Mouse (Mus musculus) kidney, embryonic 15.5 days (tissue): ENCODE results near the gene Prss38. TPM values are rescaled to one million over a fixed set of nuclear protein-coding genes. Genes with fewer than 3 reads are reported as not detected.

ENCODE experiments used
- ATAC-seq: fragments of 200-750 bp; cut with Nextera tagmentation; replicated peaks from 2 replicates; pipeline ENCODE4 v1.8.0; 2017; ENCODE audit warnings: moderate TSS enrichment; ENCODE audit not compliant: low FRiP score
- H3K27ac ChIP-seq: fragments of 300-500 bp; sonication (generic); 2 replicates; pipeline ENCODE4 v1.5.1; 2015; ENCODE audit warnings: mild to moderate bottlenecking, inconsistent platforms
- H3K27me3 ChIP-seq: fragments of 300-500 bp; sonication (generic); 2 replicates; pipeline ENCODE4 v1.6.1; 2015; ENCODE audit warnings: inconsistent platforms
- H3K36me3 ChIP-seq: fragments of 300-500 bp; sonication (generic); 2 replicates; pipeline ENCODE4 v1.6.1; 2015; ENCODE audit warnings: inconsistent platforms
- H3K4me1 ChIP-seq: fragments of 300-500 bp; sonication (generic); 2 replicates; pipeline ENCODE4 v1.6.1; 2015; ENCODE audit warnings: inconsistent platforms
- H3K4me2 ChIP-seq: fragments of 300-500 bp; sonication (generic); 2 replicates; pipeline ENCODE4 v1.6.1; 2015; ENCODE audit warnings: moderate library complexity, mild to moderate bottlenecking, inconsistent platforms
- H3K4me3 ChIP-seq: fragments of 300-500 bp; sonication (generic); replicated peaks from 2 replicates; pipeline ENCODE4 v1.5.1; 2015; ENCODE audit warnings: mild to moderate bottlenecking, inconsistent platforms
- H3K9ac ChIP-seq: fragments of 300-500 bp; sonication (generic); 2 replicates; pipeline ENCODE4 v1.6.1; 2015; ENCODE audit warnings: mild to moderate bottlenecking, inconsistent platforms
- H3K9me3 ChIP-seq: fragments of 300-500 bp; sonication (generic); replicated peaks from 2 replicates; pipeline ENCODE4 v1.6.1; 2016; ENCODE audit warnings: inconsistent platforms
- WGBS: fragments of 180-500 bp; shearing (Covaris S2); methylation state at CpG from one replicate; pipeline ENCODE4 v1.1.7; 2015; ENCODE audit warnings: mixed read lengths; 5-methylcytosine and 5-hydroxymethylcytosine counted together
- polyA plus RNA-seq: library from polyadenylated mRNA; unstranded; fragments of >200 nt; fragmentation: Nextera tagmentation; extraction: Ambion mirVana; gene quantifications from 2 replicates; pipeline ENCODE4 v1.2.1, GENCODE M21; 2015

Gene Prss38
- polyA plus RNA-seq, 1 experiment from 2014 or later = not detected

DNA sequence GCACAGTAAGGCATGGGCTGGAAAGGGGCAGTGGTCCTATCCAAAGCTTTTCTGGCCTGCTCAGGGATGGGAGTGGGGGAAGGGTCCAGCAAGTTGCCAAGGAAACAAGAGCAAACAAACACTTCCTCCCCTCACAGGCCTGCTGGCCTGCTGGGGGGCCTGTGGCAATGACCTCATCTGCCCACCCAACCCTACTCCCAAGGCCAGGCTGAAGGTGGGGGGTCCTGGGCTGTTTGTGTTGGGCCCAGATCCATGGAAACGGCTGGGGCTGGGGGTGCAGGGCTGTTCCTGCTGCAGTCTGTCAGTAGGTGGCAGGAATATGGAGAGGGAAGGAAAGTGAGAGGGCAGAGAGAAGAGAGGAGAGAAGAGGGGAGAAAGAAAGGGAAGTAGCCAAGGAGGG, 39.1 kb downstream of the Prss38 start:
- Histone ChIP-seq H3K9me3 (no peaks in the 10 kb centered on the region), H3K36me3 (no peaks in the 10 kb centered on the region), H3K27me3 (no peaks in the 10 kb centered on the region), H3K9ac (no peak overlapping the region), H3K27ac (no peak overlapping the region), H3K4me1 (peaks cover 22% of the 10 kb centered on the region), H3K4me3 (no peak overlapping the region), H3K4me2 (no peak overlapping the region)
- ATAC-seq = no peak
- 13% methylated on average over 1 of the region's 1 CpGs for WGBS

- Histone ChIP-seq H3K9ac (no peak overlapping the region), H3K4me1 (peaks cover 25% of the 10 kb centered on the region), H3K4me2 (no peak overlapping the region), H3K4me3 (no peak overlapping the region), H3K27me3 (no peaks in the 10 kb centered on the region), H3K9me3 (no peaks in the 10 kb centered on the region), H3K36me3 (no peaks in the 10 kb centered on the region), H3K27ac (no peak overlapping the region)
- ATAC-seq = no peak
- WGBS = 36% methylated on average over 2 of the region's 2 CpGs
Observed at GRCm38 (mm10) chr11:59335942-59336341, 39.5 kb downstream of the Prss38 start.

GRCm38 (mm10) chr11:59335150-59335549, 40.3 kb downstream of the Prss38 start:
- Histone ChIP-seq H3K4me3 (no peak overlapping the region), H3K27me3 (no peaks in the 10 kb centered on the region), H3K4me2 (no peak overlapping the region), H3K27ac (no peak overlapping the region), H3K36me3 (no peaks in the 10 kb centered on the region), H3K9ac (no peak overlapping the region), H3K9me3 (no peaks in the 10 kb centered on the region), H3K4me1 (peaks cover 32% of the 10 kb centered on the region)
- 83% methylated on average over 4 of the region's 4 CpGs for WGBS
- no peak for ATAC-seq

GRCm38 (mm10) chr11:59332938-59333337, 42.5 kb downstream of the Prss38 start:
- Histone ChIP-seq H3K4me1 (peaks cover 47% of the 10 kb centered on the region), H3K36me3 (no peaks in the 10 kb centered on the region), H3K4me3 (no peak overlapping the region), H3K9me3 (no peaks in the 10 kb centered on the region), H3K9ac (no peak overlapping the region), H3K27me3 (peaks cover 4% of the 10 kb centered on the region; the same call in 1 of the 2 replicates), H3K27ac (no peak overlapping the region), H3K4me2 (no peak overlapping the region)
- 25% methylated on average over 9 of the region's 9 CpGs for WGBS
- no peak for ATAC-seq

- Histone ChIP-seq H3K36me3 (no peaks in the 10 kb centered on the region), H3K9me3 (no peaks in the 10 kb centered on the region), H3K4me1 (peaks cover 46% of the 10 kb centered on the region), H3K4me3 (no peak overlapping the region), H3K27ac (no peak overlapping the region), H3K4me2 (no peak overlapping the region), H3K9ac (no peak overlapping the region), H3K27me3 (peaks cover 4% of the 10 kb centered on the region; the same call in 1 of the 2 replicates)
- 86% methylated on average over 16 of the region's 16 CpGs for WGBS
- no peak for ATAC-seq
Observed at GRCm38 (mm10) chr11:59331167-59331869, 44.1 kb downstream of the Prss38 start.

DNA sequence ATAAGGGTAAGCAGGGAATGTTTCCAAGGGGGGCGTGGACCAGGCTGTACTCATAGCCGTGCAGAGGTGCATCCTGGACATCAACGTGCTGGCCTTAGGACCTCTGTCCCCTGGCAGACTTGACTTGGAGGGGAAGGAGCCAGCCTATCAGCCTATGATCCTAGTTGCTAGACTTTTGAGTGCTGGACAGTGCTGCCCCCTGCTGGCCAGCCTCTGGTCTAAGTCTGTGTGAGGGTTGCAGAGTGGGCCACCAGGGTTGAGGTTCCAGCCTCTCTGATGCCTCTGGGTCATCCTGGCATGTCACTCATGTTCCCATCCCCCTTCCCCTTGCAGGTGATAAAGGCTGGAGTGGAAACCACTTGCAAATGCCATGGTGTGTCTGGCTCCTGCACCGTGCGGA, 44.9 kb downstream of the Prss38 start:
- Histone ChIP-seq H3K9me3 (no peaks in the 10 kb centered on the region), H3K4me3 (no peak overlapping the region), H3K9ac (no peak overlapping the region), H3K4me1 (peaks cover 42% of the 10 kb centered on the region), H3K36me3 (no peaks in the 10 kb centered on the region), H3K27ac (peak overlapping the region; percentile 57; the same call in 1 of the 2 replicates), H3K4me2 (no peak overlapping the region), H3K27me3 (peaks cover 4% of the 10 kb centered on the region; the same call in 1 of the 2 replicates)
- WGBS = 46% methylated on average over 5 of the region's 5 CpGs
- peak; percentile 30; the same call in 1 of the 2 replicates for ATAC-seq

GRCm38 (mm10) chr11:59329616-59330015, 45.8 kb downstream of the Prss38 start:
- WGBS = 36% methylated on average over 6 of the region's 6 CpGs
- Histone ChIP-seq H3K36me3 (no peaks in the 10 kb centered on the region), H3K4me2 (no peak overlapping the region), H3K4me3 (no peak overlapping the region), H3K9me3 (no peaks in the 10 kb centered on the region), H3K9ac (no peak overlapping the region), H3K4me1 (peaks cover 49% of the 10 kb centered on the region), H3K27ac (peak overlapping the region; percentile 57), H3K27me3 (peaks cover 4% of the 10 kb centered on the region; the same call in 1 of the 2 replicates)
- 0 out of 2 replicates have a peak, but pooled peaks have one; percentile 31 for ATAC-seq

GRCm38 (mm10) chr11:59327625-59328024, 47.8 kb downstream of the Prss38 start:
- 82% methylated on average over 18 of the region's 18 CpGs for WGBS
- H3K27me3 ChIP-seq = peaks cover 4% of the 10 kb centered on the region; the same call in 1 of the 2 replicates
- no peak for ATAC-seq
- H3K4me3 ChIP-seq = no peak overlapping the region
- H3K9me3 ChIP-seq = no peaks in the 10 kb centered on the region
- no peak overlapping the region for H3K4me2 ChIP-seq
- H3K36me3 ChIP-seq = no peaks in the 10 kb centered on the region
- H3K9ac ChIP-seq = no peak overlapping the region
- no peak overlapping the region for H3K27ac ChIP-seq
- H3K4me1 ChIP-seq = peaks cover 43% of the 10 kb centered on the region

GRCm38 (mm10) chr11:59324777-59325176, 50.7 kb downstream of the Prss38 start:
- H3K27me3 ChIP-seq = peaks cover 4% of the 10 kb centered on the region; the same call in 1 of the 2 replicates
- no peak for ATAC-seq
- H3K4me2 ChIP-seq = no peak overlapping the region
- H3K4me1 ChIP-seq = peaks cover 26% of the 10 kb centered on the region
- H3K9me3 ChIP-seq = no peaks in the 10 kb centered on the region
- no peak overlapping the region for H3K27ac ChIP-seq
- H3K4me3 ChIP-seq = no peak overlapping the region
- no peak overlapping the region for H3K9ac ChIP-seq
- H3K36me3 ChIP-seq = no peaks in the 10 kb centered on the region
- 56% methylated on average over 5 of the region's 5 CpGs for WGBS

DNA sequence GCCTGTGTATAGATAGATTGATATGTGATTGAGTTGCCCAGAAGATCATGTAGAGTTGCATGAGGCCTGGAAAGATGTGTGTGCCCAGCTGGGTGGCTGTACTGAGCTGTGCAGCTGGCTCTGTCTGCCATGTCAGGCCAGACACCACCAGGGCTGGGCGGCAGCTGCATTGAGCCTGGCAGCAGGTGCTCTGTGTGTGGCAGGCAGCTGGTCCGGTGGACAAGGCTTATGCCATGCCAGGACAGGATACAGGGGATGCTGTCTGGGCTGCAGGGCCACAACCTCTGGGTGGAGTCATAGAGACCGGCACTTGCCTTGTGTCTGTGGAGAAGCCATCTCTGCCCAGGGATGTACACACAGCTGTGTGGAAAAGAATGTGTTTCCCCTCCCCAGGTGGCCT, 52.5 kb downstream of the Prss38 start:
- 90% methylated on average over 3 of the region's 3 CpGs for WGBS
- no peaks in the 10 kb centered on the region for H3K36me3 ChIP-seq

More for the DNA sequence above, 52.5 kb downstream of the Prss38 start:
- Histone ChIP-seq H3K27ac (no peak overlapping the region), H3K9me3 (no peaks in the 10 kb centered on the region), H3K27me3 (no peaks in the 10 kb centered on the region), H3K4me3 (no peak overlapping the region), H3K4me2 (no peak overlapping the region), H3K9ac (no peak overlapping the region), H3K4me1 (peaks cover 10% of the 10 kb centered on the region)
- no peak for ATAC-seq
